30 mouse cellular contexts compared by ENCODE assay signal in genomic region chr4:151468381-151468780, GRCm38 (mm10).
DNase-seq lines count a peak whose midpoint lies in the region; ATAC-seq lines count a peak whose summit lies in the region.
"Had no signal": no experiment of that assay in that cellular context is flagged by ENCODE, and none has a peak within 500 bp of the region (broad histone marks: within the 10 kb centered on the region; RNA-seq: fewer than 3 reads in every experiment).

No protein-coding gene starts in this region.

- no peak overlapping the region for H3K9ac ChIP-seq in hindbrain, embryonic 13.5 days
- H3K9ac ChIP-seq in hindbrain, embryonic 16.5 days (ENCODE audit: low read depth, low read length), result no peak overlapping the region
- H3K9ac ChIP-seq in neural tube, embryonic 13.5 days, result no peak overlapping the region
- H3K9ac ChIP-seq: embryonic facial prominence, embryonic 13.5 days; forebrain, postnatal 0 days; heart, embryonic 13.5 days; intestine, embryonic 15.5 days had no signal

- ATAC-seq in hindbrain, embryonic 13.5 days (ENCODE audit: low FRiP score), result no peak
- ATAC-seq in hindbrain, embryonic 16.5 days, result no peak
- ATAC-seq in neural tube, embryonic 13.5 days (ENCODE audit: low read depth), result no peak
- no peak for ATAC-seq in erythroid progenitor cell, adult 5-6 weeks (replicated peaks; ENCODE audit: low FRiP score, poor library complexity, severe bottlenecking)
- ATAC-seq: forebrain, embryonic 14.5 days; forebrain, postnatal 0 days; intestine, embryonic 15.5 days had no signal

- no peaks in the 10 kb centered on the region for H3K36me3 ChIP-seq in hindbrain, embryonic 13.5 days
- H3K36me3 ChIP-seq in hindbrain, embryonic 16.5 days (ENCODE audit: control insufficient read depth, insufficient read depth, low read length), result no peaks in the 10 kb centered on the region
- H3K36me3 ChIP-seq in neural tube, embryonic 13.5 days, result no peaks in the 10 kb centered on the region
- H3K36me3 ChIP-seq: embryonic facial prominence, embryonic 10.5 days; embryonic facial prominence, embryonic 13.5 days; G1E; heart, embryonic 10.5 days; heart, embryonic 13.5 days; intestine, embryonic 15.5 days had no signal

- no peak overlapping the region for H3K4me3 ChIP-seq in hindbrain, embryonic 13.5 days
- H3K4me3 ChIP-seq in hindbrain, embryonic 16.5 days (ENCODE audit: low read length), result no peak overlapping the region
- no peak overlapping the region for H3K4me3 ChIP-seq in neural tube, embryonic 13.5 days
- H3K4me3 ChIP-seq: embryonic facial prominence, embryonic 10.5 days; embryonic facial prominence, embryonic 13.5 days; erythroblast, embryonic 14.5 days; heart, adult 2 months; heart, embryonic 10.5 days; heart, embryonic 13.5 days; intestine, embryonic 15.5 days had no signal

- no peaks in the 10 kb centered on the region for H3K9me3 ChIP-seq in hindbrain, embryonic 13.5 days
- no peaks in the 10 kb centered on the region for H3K9me3 ChIP-seq in hindbrain, embryonic 16.5 days (ENCODE audit: control insufficient read depth, low read length)
- no peaks in the 10 kb centered on the region for H3K9me3 ChIP-seq in neural tube, embryonic 13.5 days
- H3K9me3 ChIP-seq: embryonic facial prominence, embryonic 10.5 days; embryonic facial prominence, embryonic 13.5 days; heart, embryonic 10.5 days; heart, embryonic 13.5 days; intestine, embryonic 15.5 days had no signal

- H3K4me1 ChIP-seq in hindbrain, embryonic 13.5 days (replicated peaks), result peaks cover 58% of the 10 kb centered on the region
- H3K4me1 ChIP-seq in hindbrain, embryonic 16.5 days (ENCODE audit: control insufficient read depth, insufficient read depth, low read depth, low read length), result peaks cover 2% of the 10 kb centered on the region; the same call in 1 of the 2 replicates
- H3K4me1 ChIP-seq in neural tube, embryonic 13.5 days (replicated peaks), result peaks cover 73% of the 10 kb centered on the region
- H3K4me1 ChIP-seq: embryonic facial prominence, embryonic 13.5 days; heart, embryonic 13.5 days had no signal

- peak overlapping the region; percentile 85 for H3K27ac ChIP-seq in hindbrain, embryonic 13.5 days
- H3K27ac ChIP-seq in hindbrain, embryonic 16.5 days (ENCODE audit: low read depth, low read length), result no peak overlapping the region
- H3K27ac ChIP-seq in neural tube, embryonic 13.5 days (replicated peaks), result peak overlapping the region; percentile 84
- H3K27ac ChIP-seq: embryonic facial prominence, embryonic 10.5 days; embryonic facial prominence, embryonic 13.5 days; heart, adult 2 months; heart, embryonic 10.5 days; heart, embryonic 13.5 days; intestine, embryonic 15.5 days had no signal

- 91% methylated on average over 5 of the region's 5 CpGs for WGBS in hindbrain, embryonic 13.5 days
- 89% methylated on average over 5 of the region's 5 CpGs for WGBS in hindbrain, embryonic 16.5 days
- 89% methylated on average over 5 of the region's 5 CpGs for WGBS in neural tube, embryonic 13.5 days

- DNase-seq in kidney, postnatal 14 days, result peak; percentile 9
- no peak for DNase-seq in kidney, postnatal 10 days
- DNase-seq in fat pad, adult 2 months (ENCODE audit: extremely low read depth, low read depth, low spot score), result peak; percentile 90
- DNase-seq in Muller cell, postnatal 12 days (ENCODE audit: inconsistent ontology term), result no peak
- DNase-seq: adrenal gland, adult 2 months; adrenal gland, postnatal 14 days; B cell, adult 2 months; cerebellum, adult 11 months; cerebellum, adult 2 months; cerebellum, adult 9-11 months; embryo, embryonic 11 days; forebrain, postnatal 0 days; gastrocnemius, postnatal 25 days; heart, adult 2 months; heart, postnatal 14 days; heart, postnatal 4 days; kidney, adult 11 months had no signal

- no peaks in the 10 kb centered on the region for H3K27me3 ChIP-seq in hindbrain, embryonic 13.5 days
- H3K27me3 ChIP-seq in hindbrain, embryonic 16.5 days (replicated peaks; ENCODE audit: control insufficient read depth, insufficient read depth, low read length), result no peaks in the 10 kb centered on the region
- no peaks in the 10 kb centered on the region for H3K27me3 ChIP-seq in neural tube, embryonic 13.5 days
- H3K27me3 ChIP-seq: CH12.LX; embryonic facial prominence, embryonic 13.5 days; intestine, embryonic 15.5 days had no signal

- no peak overlapping the region for H3K4me2 ChIP-seq in hindbrain, embryonic 13.5 days
- no peak overlapping the region for H3K4me2 ChIP-seq in hindbrain, embryonic 16.5 days (ENCODE audit: low read length)
- no peak overlapping the region for H3K4me2 ChIP-seq in neural tube, embryonic 13.5 days
- H3K4me2 ChIP-seq: embryonic facial prominence, embryonic 13.5 days; heart, embryonic 13.5 days; intestine, embryonic 15.5 days had no signal

Comparison
In these comparisons a context has a peak if more than half of its experiments do, and no peak if none do; other contexts are left out.
1. DNase-seq: peak in kidney, postnatal 14 days (single experiment) and fat pad, adult 2 months (single experiment); none in kidney, postnatal 10 days (single experiment) and Muller cell, postnatal 12 days (single experiment).